Mouse (Mus musculus): ENCODE data around the gene Ube2l3.

DNA sequence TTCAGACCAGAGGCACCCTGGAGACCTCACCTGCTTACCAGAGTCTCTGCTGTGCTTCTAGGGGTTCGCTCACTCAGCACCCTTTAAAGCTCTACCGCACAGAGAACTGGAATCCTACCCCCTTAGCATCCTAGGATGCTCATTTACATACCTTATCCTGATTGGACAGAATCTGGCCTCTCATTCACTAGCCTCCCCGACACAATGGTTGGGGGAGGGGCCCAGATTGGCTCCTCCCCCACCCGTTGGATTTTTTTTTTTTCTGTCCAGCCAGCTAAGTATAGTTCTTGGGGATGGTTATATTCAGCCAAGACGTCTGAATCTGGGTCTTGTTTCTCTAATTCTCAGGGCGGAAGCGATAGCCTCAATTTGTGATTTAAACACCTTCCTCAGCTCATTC is 58.1 kb downstream of the Ube2l3 start, which contains the start of gene Ydjc:
- no peak for TF ChIP-seq CTCF (IDR thresholded peaks at IDR 0.05; ENCODE audit: control insufficient read depth, insufficient read depth, low read length)
- TF ChIP-seq POLR2A (IDR thresholded peaks at IDR 0.05; ENCODE audit: borderline replicate concordance, control insufficient read depth, low read depth, low read length) = no peak

Measured in bone marrow, adult 2 months (tissue).